Mouse (Mus musculus) hindbrain, embryonic 15.5 days (tissue): ENCODE results near the gene Apbb1ip. TPM values are rescaled to one million over a fixed set of nuclear protein-coding genes. Genes with fewer than 3 reads are reported as not detected.
A peak's percentile ranks its signal among the peaks of the same experiment; 100 is the strongest.

Experiments
- ATAC-seq: fragments of 200-750 bp; cut with Nextera tagmentation; 2 replicates; pipeline ENCODE4 v1.8.0; 2017; ENCODE audit warnings: low read depth, moderate number of reproducible peaks, moderate TSS enrichment; ENCODE audit not compliant: low FRiP score
- H3K27ac ChIP-seq: fragments of 300-500 bp; sonication (generic); replicated peaks from 2 replicates; pipeline ENCODE4 v1.5.1; 2015; ENCODE audit warnings: mild to moderate bottlenecking, inconsistent platforms
- H3K27me3 ChIP-seq: fragments of 300-500 bp; sonication (generic); 2 replicates; pipeline ENCODE4 v1.6.1; 2015; ENCODE audit warnings: control low read depth, inconsistent platforms
- H3K36me3 ChIP-seq: fragments of 300-500 bp; sonication (generic); 2 replicates; pipeline ENCODE4 v1.6.1; 2015; ENCODE audit warnings: control low read depth, inconsistent platforms
- H3K4me1 ChIP-seq: fragments of 300-500 bp; sonication (generic); replicated peaks from 2 replicates; pipeline ENCODE4 v1.6.1; 2015; ENCODE audit warnings: control low read depth, inconsistent platforms
- H3K4me2 ChIP-seq: fragments of 300-500 bp; sonication (generic); 2 replicates; pipeline ENCODE4 v1.6.1; 2015; ENCODE audit warnings: moderate library complexity, mild to moderate bottlenecking, inconsistent platforms
- H3K4me3 ChIP-seq: fragments of 300-500 bp; sonication (generic); 2 replicates; pipeline ENCODE4 v1.5.1; 2015; ENCODE audit warnings: mild to moderate bottlenecking, inconsistent platforms
- H3K9ac ChIP-seq: fragments of 300-500 bp; sonication (generic); 2 replicates; pipeline ENCODE4 v1.6.1; 2015; ENCODE audit warnings: inconsistent platforms
- H3K9me3 ChIP-seq: fragments of 300-500 bp; sonication (generic); 2 replicates; pipeline ENCODE4 v1.6.1; 2016; ENCODE audit warnings: control low read depth, inconsistent platforms
- WGBS: fragments of 180-500 bp; shearing (Covaris S2); methylation state at CpG from one replicate; pipeline ENCODE4 v1.1.7; 2015; 5-methylcytosine and 5-hydroxymethylcytosine counted together
- polyA plus RNA-seq: library from polyadenylated mRNA; unstranded; fragments of >200 nt; fragmentation: Nextera tagmentation; extraction: Ambion mirVana; gene quantifications from 2 replicates; pipeline ENCODE4 v1.2.1, GENCODE M21; 2015

The Apbb1ip gene
- 1.1 and 1.3 TPM in 2 replicates for polyA plus RNA-seq

- Histone ChIP-seq H3K9me3 (no peaks in the 10 kb centered on the region), H3K27ac (no peak within 1 kb of the TSS), H3K36me3 (no peaks in the 10 kb centered on the region), H3K9ac (peak within 1 kb of the TSS; percentile 41), H3K27me3 (no peaks in the 10 kb centered on the region; the same call in 1 of the 2 replicates), H3K4me3 (peak within 1 kb of the TSS; percentile 44), H3K4me2 (peak within 1 kb of the TSS; percentile 91), H3K4me1 (peaks cover 6% of the 10 kb centered on the region; the same call in 1 of the 2 replicates)
- ATAC-seq: peak; percentile 30; the same call in 1 of the 2 replicates
- 24% methylated on average over 9 of the region's 9 CpGs for WGBS
Measured at GRCm38 (mm10) chr2:22773549-22774180, at the start of gene Apbb1ip. TSS of gene Apbb1ip (plus strand) at chr2:22774094.

DNA sequence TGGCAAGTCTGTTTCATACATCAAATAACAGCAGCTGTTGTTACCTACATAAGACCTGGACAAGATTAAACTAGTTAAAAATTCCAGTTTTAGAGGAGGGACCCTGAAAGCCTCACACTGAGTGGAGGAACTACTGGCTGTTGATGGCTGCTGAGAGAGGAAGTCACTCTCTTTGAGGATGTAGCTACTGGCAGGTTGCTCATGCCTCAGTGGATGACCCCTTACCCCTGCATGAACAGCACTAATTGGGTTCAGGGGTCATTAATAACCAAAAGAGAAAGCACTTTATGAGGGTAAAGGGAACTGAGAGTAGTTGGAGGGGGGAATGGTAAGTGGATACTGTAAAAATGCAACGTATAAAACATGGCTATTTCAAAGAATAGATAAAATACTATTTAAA lies 46.8 kb upstream of the Apbb1ip start:
- WGBS: 80% methylated on average over 1 of the region's 1 CpGs
- no peak for ATAC-seq
- no peaks in the 10 kb centered on the region for H3K4me1 ChIP-seq
- H3K36me3 ChIP-seq: no peaks in the 10 kb centered on the region
- H3K27me3 ChIP-seq: no peaks in the 10 kb centered on the region
- no peak overlapping the region for H3K27ac ChIP-seq
- H3K4me3 ChIP-seq: no peak overlapping the region
- no peak overlapping the region for H3K9ac ChIP-seq
- H3K9me3 ChIP-seq: no peaks in the 10 kb centered on the region
- H3K4me2 ChIP-seq: no peak overlapping the region

DNA sequence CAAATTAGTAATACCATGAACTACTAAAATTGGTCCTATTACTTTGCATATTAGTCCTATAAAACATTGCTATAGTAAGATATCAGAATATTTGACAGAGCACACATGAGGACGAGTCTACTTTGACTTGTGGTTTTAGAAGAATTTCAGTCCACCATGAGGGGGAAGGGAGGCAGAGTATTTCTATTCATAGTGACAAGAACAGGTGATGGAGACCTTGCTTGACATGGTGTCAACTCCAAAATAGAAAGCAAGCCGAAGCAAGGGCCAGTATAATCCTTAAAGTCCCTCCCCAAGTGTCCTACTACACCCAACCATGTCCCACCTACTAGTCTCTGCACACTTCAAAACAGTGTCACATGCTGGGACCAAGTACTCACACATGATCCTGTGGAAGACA lies 37.8 kb upstream of the Apbb1ip start:
- H3K4me2 ChIP-seq: no peak overlapping the region
- H3K9me3 ChIP-seq: no peaks in the 10 kb centered on the region
- H3K4me3 ChIP-seq: no peak overlapping the region
- no peaks in the 10 kb centered on the region for H3K4me1 ChIP-seq
- H3K27me3 ChIP-seq: no peaks in the 10 kb centered on the region
- 82% methylated on average over 2 of the region's 2 CpGs for WGBS
- no peaks in the 10 kb centered on the region for H3K36me3 ChIP-seq
- ATAC-seq: no peak
- no peak overlapping the region for H3K9ac ChIP-seq
- H3K27ac ChIP-seq: no peak overlapping the region

DNA sequence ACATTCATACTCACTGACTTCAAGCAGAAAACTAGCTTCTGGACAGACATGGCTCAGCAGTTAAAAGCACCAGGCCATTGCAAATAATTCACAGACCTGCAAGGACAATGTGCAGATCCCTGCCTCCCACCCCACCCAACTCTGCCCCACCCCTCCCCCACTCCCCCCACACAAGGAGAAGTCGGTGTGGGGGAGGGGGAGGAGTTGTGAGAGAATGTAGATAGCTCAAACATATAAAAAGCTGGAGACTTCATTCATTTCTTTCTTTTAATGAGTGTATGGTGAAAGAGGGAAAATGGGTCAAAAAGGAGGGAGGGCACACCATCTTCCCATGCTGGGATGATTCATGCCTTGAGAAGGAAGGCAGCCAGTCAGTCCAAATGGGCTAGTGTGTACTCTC lies 34.5 kb upstream of the Apbb1ip start:
- 0 out of 2 replicates have a peak, but pooled peaks cover 3% of the 10 kb centered on the region for H3K4me1 ChIP-seq
- WGBS: 53% methylated on average over 1 of the region's 1 CpGs
- no peak overlapping the region for H3K4me2 ChIP-seq
- no peak for ATAC-seq
- no peaks in the 10 kb centered on the region for H3K9me3 ChIP-seq
- no peaks in the 10 kb centered on the region for H3K27me3 ChIP-seq
- H3K4me3 ChIP-seq: no peak overlapping the region
- H3K9ac ChIP-seq: no peak overlapping the region
- no peak overlapping the region for H3K27ac ChIP-seq
- H3K36me3 ChIP-seq: no peaks in the 10 kb centered on the region

- Histone ChIP-seq H3K36me3 (no peaks in the 10 kb centered on the region), H3K4me1 (0 out of 2 replicates have a peak, but pooled peaks cover 3% of the 10 kb centered on the region), H3K4me2 (no peak overlapping the region), H3K27ac (no peak overlapping the region), H3K9me3 (no peaks in the 10 kb centered on the region), H3K9ac (no peak overlapping the region), H3K4me3 (no peak overlapping the region), H3K27me3 (no peaks in the 10 kb centered on the region)
- WGBS: 79% methylated on average over 1 of the region's 1 CpGs
- no peak for ATAC-seq
Measured at GRCm38 (mm10) chr2:22740441-22740840, 33.5 kb upstream of the Apbb1ip start.

DNA sequence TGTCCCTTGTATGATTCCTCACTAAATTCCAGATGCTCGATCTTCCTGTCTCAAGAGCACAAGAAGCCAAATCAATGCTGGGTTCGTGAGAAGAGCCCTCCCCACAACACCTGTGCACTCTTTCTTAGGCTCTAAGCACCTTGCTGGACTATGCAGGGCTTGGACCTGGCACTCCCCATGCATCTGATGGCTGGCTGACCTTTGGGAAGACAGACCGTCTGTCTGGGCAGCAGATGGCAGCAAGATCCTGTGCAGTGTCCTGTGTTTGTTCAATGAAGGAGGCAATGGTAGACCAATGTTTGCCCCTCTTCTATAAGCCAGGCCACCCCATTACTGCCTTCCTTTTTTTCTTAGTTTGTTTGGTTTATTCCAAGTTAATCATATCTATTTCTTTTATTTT lies 32.7 kb upstream of the Apbb1ip start:
- no peak overlapping the region for H3K9ac ChIP-seq
- no peak for ATAC-seq
- H3K4me3 ChIP-seq: no peak overlapping the region
- H3K27me3 ChIP-seq: no peaks in the 10 kb centered on the region
- WGBS: 65% methylated on average over 3 of the region's 3 CpGs
- H3K9me3 ChIP-seq: no peaks in the 10 kb centered on the region
- H3K36me3 ChIP-seq: no peaks in the 10 kb centered on the region
- no peak overlapping the region for H3K27ac ChIP-seq
- 0 out of 2 replicates have a peak, but pooled peaks cover 3% of the 10 kb centered on the region for H3K4me1 ChIP-seq
- H3K4me2 ChIP-seq: no peak overlapping the region

DNA sequence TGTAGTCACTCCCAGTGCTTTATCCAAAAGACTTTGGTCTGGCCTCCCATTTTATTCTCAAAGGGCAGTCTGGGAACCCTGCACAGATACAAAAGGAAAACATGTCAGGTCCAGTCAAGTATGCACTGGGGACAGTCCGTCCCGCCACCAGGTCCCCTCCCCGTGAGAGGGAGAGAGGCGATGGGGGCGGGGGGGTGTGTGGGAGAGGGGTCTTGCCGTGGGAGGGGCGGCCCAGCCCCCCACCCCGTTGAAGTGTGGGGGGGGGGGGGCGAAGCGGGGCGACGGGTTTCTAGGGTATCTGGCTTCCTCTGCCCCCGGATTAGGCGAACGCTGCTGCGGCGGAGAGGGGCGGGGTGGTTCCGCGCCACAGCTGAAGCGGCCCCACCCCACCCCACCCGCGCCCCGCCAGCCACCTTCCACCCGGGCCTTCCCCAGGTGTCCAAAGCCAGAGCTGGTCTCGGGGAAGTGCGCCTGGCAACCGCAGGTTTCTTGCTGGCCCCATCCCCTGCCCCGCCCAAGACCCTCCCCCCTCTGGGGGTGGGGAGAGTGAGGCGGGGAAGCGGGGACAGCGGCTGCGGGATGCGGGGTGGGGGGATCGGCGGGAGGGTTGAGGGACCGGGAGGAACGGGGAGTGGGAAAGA lies 29.7 kb upstream of the Apbb1ip start:
- Histone ChIP-seq H3K27me3 (no peaks in the 10 kb centered on the region), H3K4me1 (0 out of 2 replicates have a peak, but pooled peaks cover 3% of the 10 kb centered on the region), H3K36me3 (no peaks in the 10 kb centered on the region), H3K9ac (no peak overlapping the region), H3K9me3 (no peaks in the 10 kb centered on the region), H3K4me2 (no peak overlapping the region), H3K27ac (no peak overlapping the region; the same call in 1 of the 2 replicates), H3K4me3 (no peak overlapping the region)
- ATAC-seq: no peak
- WGBS: under 1% methylated on average over 22 of the region's 38 CpGs

GRCm38 (mm10) chr2:22744876-22745275 lies 29.0 kb upstream of the Apbb1ip start:
- H3K4me1 ChIP-seq: 0 out of 2 replicates have a peak, but pooled peaks cover 3% of the 10 kb centered on the region
- H3K4me2 ChIP-seq: no peak overlapping the region
- no peaks in the 10 kb centered on the region for H3K27me3 ChIP-seq
- ATAC-seq: no peak
- no peak overlapping the region for H3K4me3 ChIP-seq
- no peak overlapping the region for H3K9ac ChIP-seq
- no peak overlapping the region for H3K27ac ChIP-seq
- WGBS: under 1% methylated on average over 19 of the region's 19 CpGs
- H3K9me3 ChIP-seq: no peaks in the 10 kb centered on the region
- no peaks in the 10 kb centered on the region for H3K36me3 ChIP-seq

GRCm38 (mm10) chr2:22746785-22747184 lies 27.1 kb upstream of the Apbb1ip start:
- H3K4me2 ChIP-seq: no peak overlapping the region
- H3K9me3 ChIP-seq: no peaks in the 10 kb centered on the region
- H3K9ac ChIP-seq: no peak overlapping the region
- no peak for ATAC-seq
- no peak overlapping the region for H3K4me3 ChIP-seq
- H3K4me1 ChIP-seq: 0 out of 2 replicates have a peak, but pooled peaks cover 3% of the 10 kb centered on the region
- no peaks in the 10 kb centered on the region for H3K36me3 ChIP-seq
- no peaks in the 10 kb centered on the region for H3K27me3 ChIP-seq
- no peak overlapping the region for H3K27ac ChIP-seq

DNA sequence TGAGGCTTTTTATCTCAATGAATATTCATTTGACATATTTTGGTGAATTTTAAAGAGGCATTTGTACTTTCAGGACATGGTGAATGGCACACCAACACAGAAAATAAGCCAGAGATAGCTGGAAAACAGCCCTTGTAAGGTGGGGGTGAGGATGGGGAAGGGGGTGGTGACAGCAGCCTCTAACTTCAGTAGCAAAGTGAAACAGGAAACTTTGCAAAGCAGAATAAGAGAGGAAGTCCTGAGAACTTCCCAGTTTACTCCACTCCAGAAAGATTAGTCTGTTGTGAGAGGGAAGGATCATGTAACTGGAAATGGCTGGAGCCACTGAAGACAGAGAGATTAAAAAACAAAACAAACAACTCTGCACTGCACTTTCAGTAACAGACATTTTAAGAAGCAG lies 26.0 kb upstream of the Apbb1ip start:
- Histone ChIP-seq H3K4me1 (0 out of 2 replicates have a peak, but pooled peaks cover 3% of the 10 kb centered on the region), H3K9me3 (no peaks in the 10 kb centered on the region), H3K9ac (no peak overlapping the region), H3K27me3 (no peaks in the 10 kb centered on the region), H3K4me2 (no peak overlapping the region), H3K36me3 (no peaks in the 10 kb centered on the region), H3K4me3 (no peak overlapping the region), H3K27ac (no peak overlapping the region)
- no peak for ATAC-seq

DNA sequence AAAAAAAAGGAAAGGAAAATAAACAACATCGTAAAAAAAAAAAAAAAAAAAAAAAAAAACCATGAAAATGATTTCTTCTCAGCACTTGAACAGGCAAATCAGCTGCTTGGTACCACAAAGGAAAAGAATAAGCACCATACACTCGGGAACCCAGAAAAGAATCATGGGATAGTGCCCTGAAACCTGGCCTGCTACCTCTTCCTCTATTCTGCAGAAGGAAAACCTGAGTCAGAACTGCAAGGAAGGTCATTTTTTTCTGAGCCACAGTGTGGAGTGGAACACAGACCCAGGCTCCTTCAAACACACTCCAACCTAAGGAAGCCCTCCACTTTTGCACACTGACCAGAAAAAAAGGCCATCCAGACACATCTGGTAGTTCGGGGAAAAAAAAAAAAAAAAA lies 24.1 kb upstream of the Apbb1ip start:
- H3K4me1 ChIP-seq: no peaks in the 10 kb centered on the region
- no peak overlapping the region for H3K4me2 ChIP-seq
- H3K36me3 ChIP-seq: no peaks in the 10 kb centered on the region
- H3K9ac ChIP-seq: no peak overlapping the region
- ATAC-seq: no peak
- H3K27ac ChIP-seq: no peak overlapping the region
- H3K27me3 ChIP-seq: no peaks in the 10 kb centered on the region
- H3K4me3 ChIP-seq: no peak overlapping the region
- H3K9me3 ChIP-seq: no peaks in the 10 kb centered on the region
- 82% methylated on average over 3 of the region's 3 CpGs for WGBS

GRCm38 (mm10) chr2:22752492-22752891 lies 21.4 kb upstream of the Apbb1ip start:
- no peaks in the 10 kb centered on the region for H3K4me1 ChIP-seq
- no peaks in the 10 kb centered on the region for H3K9me3 ChIP-seq
- no peaks in the 10 kb centered on the region for H3K36me3 ChIP-seq
- no peak overlapping the region for H3K27ac ChIP-seq
- H3K27me3 ChIP-seq: no peaks in the 10 kb centered on the region
- no peak overlapping the region for H3K4me3 ChIP-seq
- 89% methylated on average over 4 of the region's 4 CpGs for WGBS
- ATAC-seq: no peak
- H3K4me2 ChIP-seq: no peak overlapping the region
- no peak overlapping the region for H3K9ac ChIP-seq
